Mouse (Mus musculus): ENCODE measurements around the gene Nat8.
"Not testable (repeated sequence)": the region's sequence is repeated elsewhere in the genome, so short reads cannot be mapped to it uniquely, and the experiment has no call there.

Gene Nat8

DNA sequence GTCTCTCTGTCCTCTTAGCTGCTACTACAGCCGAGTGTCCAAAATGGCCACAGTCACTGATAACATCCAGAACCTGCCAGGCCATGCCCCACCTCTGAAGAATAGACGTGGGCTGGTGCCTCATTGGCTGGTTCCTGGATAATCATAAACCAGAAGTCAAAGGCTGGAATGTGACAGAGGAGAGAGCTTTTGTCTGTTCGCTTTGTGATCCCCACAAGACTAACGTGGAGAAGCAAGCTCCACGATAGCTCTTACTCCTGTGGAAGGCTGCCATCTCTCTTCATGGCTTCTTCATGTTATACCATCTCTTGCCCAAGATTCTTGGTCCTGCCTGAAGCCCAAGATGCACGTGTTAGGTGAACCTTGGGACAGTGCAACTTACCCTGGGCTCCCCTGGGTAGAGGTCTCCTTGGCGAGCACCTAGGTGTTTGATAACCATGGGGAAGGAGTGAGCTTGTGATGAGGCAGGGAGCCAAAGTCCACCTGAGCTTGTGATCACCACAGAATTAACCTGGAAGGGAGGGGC is at the start of gene Nat8:
Nat8 (minus strand) TSS at position 287 of the 526 bp plus-strand sequence.
- no peak for DNase-seq (ENCODE audit: low spot score)

DNA sequence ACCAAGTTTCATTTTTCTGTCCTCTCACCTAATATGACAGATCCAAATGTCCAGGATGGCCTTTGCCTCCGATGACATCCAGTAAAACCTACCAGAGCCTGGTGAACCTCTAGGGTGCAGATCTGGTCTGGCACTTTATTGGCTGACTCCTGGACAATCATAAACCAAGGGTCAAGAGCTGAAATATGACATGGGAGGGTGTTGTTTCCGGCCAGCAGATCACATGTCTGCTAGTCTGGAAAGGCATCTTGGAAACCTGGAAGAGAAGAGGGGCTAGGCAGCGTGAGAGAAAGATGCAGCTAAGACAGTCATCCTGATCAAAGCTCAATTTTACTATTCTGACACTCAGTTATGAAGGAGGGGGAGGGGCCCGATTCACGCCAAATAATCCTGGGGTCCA is 37.1 kb upstream of the Nat8 start, which contains the start of gene Nat8f2:
Nat8f2 (minus strand) TSS at position 153 of the 400 bp plus-strand sequence.
- DNase-seq (ENCODE audit: low spot score): not testable (repeated sequence)

DNA sequence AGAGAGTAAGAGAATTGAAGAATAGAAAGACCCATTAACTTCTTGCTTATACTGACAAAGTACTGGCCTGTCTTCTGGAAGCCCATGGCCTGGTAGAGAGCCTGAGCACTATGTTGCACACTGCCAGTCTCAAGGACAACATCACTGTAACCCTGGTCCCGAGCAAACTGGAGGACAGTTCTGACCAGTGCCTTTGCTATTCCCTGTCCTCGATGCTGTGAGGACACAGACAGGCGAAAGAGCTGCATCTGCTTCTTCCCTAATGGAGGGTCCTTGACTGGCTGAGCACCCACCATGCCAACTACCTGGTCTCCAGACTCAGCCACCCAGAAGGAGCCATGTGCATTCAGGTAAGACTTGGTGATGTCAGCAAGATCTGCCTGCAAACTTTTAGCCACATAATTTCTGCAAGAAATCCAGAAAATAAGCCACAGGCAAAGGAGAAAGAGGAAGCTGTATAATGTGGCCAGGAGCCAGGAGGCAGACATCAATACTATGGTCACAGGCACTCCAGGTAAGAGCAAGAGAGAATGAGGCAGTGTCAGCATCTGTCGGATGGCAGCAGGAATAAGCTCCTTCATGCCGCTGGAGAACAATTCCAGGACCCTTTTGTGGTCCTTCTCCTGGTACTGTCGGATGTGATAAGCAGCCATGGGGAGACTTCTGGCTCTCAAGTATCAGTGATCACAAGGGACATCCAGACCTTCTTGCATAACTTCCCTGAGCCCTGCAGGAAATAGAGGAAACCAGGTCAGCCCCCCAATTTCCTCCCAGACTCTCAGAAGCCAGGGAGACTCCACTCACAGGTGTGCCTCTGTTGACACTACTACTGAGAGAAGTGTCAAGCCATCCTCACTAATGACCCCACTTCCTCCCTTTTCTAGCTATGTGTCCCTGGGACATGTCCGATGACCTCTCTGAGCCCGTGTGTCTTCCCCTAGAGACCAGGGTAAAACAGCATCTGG is 36.1 kb upstream of the Nat8 start:
- DNase-seq (ENCODE audit: low spot score): no peak

DNA sequence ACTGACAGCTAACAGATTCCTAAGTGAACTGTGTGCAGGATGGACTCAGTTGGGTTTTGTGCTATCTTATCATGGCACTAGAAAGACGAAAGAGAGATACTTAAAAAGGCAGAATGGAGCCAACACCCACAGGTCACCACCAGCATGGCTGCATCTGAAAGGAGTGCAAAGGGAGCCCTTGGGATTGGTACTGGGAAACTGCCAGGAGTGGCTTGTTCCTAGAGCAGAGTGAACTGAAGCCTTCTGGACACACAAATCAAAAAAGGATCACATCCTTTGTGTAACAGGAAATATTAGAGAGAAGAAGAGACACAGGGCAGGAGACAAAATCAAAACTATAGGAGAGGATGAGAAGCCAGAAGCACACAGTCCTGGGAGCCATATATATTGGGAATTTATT is 35.1 kb upstream of the Nat8 start:
- DNase-seq (ENCODE audit: low spot score): not testable (repeated sequence)

DNA sequence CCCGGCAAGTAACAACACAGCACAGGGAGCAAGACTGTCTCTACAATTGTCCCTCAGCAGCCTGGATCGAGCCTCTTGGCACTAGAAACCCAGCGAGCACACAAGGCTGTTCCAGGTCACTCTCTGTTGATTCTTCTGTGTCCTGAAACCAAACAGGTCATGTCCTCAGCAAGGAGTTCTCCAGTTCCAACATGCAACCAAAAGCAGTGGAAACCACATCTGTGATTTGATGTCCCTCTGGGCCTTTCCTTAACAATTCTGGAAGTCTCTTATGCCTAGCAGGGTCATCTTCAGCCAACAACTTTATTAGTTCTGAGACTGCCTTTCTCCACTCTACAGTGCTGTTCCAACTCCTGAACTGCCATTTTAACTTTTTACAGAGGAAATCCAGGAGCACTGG is 34.3 kb upstream of the Nat8 start:
- not testable (repeated sequence) for DNase-seq (ENCODE audit: low spot score)

DNA sequence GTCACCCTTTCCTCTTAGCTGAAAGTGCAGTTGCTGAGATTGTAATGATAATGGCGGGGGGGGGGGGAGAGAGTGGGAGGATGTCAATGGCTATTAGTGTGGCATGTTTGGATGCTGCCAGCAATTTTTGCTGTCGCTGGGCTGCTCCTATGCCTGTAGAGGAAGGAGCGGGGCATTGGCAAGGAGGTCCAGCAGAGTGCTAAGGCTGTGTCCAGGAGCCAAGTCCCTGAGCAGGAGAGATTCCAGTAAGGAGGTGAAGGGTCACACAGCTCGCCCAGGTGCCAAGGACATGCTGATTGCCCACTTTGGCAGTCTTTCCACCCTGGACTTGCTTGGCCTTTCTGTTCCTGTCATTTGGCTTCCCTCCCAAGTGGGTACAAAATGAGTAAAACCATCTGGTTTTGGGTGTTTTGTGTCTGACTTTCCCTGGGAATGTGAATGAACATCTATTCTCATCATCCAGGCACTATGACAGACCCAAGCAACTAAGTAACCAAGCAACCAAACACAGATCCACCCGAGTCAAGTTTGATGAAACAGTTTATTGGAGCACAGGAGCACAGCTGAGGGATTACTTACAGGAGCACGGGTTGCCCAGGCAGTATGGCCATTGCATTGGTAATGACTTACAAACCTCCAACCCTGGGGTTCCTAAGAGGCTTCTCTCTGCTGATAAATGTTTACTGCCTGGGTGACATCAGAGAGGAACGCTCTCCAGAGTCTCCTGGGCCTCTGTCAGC is 33.2 kb upstream of the Nat8 start:
- DNase-seq (ENCODE audit: low spot score): not testable (repeated sequence)

DNA sequence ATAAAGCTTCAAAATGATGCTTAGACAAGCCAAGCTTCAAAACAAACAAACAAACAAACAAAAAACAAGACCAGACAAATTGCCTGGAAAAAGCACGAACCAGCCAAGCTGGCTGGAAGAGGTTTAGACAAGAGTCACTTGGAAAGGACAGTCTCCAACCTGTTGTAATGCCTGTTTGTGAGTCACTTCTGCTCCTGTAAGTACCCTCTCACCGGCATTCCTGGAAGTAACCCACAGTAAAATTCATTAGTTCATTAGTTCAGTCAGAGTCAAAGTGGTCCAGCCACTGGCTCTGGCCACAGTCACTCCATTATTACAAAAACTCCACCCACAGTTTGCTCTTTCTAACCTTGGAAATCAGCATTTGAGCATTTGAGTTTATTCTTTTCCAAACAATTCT is 32.0 kb upstream of the Nat8 start:
- no peak for DNase-seq (ENCODE audit: low spot score)

DNA sequence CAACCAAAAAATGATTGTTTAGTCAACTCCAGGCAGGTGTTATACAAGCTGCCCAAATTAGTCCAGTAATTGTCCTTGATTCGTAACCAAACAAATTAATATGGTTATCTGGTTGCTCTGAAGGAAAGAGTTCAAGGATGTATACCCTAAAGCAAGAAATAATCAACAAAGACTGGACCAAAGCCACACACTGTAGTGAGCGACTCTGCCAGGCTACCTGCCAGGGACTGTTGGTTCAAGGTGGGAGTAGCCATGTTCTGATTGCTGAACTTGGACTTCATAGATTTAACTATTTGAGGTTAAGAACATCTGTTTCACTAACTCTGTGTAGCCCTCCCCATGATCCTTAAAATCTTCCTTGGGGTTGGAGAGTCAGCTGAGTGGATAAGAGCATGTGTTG is 31.3 kb upstream of the Nat8 start:
- no peak for DNase-seq (ENCODE audit: low spot score)

DNA sequence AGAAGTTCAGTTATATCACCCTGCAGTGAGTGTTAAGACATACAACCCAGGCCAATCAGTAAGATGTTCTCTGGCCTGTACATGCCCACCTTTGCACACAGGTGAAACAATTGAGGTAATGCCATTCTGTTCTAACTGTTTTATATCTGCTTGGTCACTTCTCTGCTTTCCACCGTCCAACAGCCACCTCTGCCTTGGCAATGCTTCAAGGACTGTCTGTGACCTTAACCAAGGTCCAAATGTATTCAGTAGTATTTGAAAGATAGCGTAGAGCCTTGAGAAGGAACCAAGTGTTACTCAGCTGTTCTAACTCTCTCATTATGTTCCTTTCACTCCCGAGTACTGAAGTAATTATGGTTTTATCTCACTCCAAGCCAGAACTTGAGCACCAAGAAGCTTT is 30.7 kb upstream of the Nat8 start:
- DNase-seq (ENCODE audit: low spot score): no peak

DNA sequence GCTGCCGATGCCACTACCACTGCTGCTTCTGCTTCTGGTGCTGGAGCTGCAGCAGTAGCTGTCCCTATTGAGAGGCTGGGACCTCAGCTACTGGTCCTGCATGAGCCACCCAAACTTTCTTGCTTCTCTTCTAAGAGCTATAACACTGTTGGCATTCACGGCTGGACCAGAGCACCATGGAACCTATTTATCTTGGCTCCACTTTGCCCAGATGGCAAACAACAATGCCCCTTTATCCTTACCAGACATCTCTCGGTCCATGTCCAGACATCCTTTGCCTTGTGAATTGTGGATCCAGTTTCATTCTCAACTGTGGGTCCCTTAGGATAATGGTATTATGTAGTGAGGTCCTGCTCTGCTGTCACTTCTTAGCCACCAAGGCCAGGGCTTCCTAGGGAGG is 29.4 kb upstream of the Nat8 start:
- no peak for DNase-seq (ENCODE audit: low spot score)

DNA sequence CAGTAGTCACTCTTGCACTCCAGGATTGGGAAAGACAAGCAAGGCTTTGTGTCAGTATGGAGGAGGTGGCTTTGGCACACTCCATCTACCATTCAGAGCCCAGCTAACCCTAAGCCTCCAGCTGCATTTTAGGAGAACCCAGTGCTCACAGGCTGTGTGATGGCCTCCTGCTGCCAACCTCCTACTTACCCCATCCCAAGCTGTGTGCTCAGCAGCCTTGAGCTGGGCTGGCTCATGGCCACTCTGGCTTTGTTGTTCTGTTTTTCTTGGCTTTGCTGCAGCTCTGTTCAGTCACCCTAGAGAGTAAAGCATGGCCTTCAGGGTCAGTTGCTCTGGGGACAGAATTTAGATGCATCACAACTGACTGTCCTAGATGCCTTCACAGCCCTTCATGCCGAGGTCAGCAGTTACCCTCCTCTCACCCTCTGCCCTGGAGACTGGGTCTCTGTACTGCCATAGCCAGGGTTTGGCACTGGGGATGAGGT is 24.4 kb upstream of the Nat8 start:
- DNase-seq (ENCODE audit: low spot score): peak; percentile 75

DNA sequence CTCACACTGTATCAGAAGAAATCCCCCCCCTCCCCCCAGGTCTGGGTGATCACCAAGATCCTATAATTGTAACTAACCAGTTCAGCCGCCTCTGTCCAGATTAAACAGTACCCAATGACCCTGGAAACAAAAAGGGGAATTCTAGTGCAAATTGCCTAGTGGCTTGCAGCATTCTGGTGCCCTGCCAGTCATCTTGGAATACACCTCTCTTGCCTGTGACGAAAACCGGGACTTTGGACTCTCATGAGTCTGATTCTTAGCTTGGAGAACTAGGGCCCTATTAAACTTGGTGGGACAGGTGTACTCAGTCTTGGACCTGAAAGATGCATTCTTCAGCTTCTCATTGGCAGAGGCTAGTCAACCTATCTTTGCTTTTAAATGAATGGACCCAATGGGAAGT is 21.6 kb upstream of the Nat8 start:
- DNase-seq (ENCODE audit: low spot score): no peak

DNA sequence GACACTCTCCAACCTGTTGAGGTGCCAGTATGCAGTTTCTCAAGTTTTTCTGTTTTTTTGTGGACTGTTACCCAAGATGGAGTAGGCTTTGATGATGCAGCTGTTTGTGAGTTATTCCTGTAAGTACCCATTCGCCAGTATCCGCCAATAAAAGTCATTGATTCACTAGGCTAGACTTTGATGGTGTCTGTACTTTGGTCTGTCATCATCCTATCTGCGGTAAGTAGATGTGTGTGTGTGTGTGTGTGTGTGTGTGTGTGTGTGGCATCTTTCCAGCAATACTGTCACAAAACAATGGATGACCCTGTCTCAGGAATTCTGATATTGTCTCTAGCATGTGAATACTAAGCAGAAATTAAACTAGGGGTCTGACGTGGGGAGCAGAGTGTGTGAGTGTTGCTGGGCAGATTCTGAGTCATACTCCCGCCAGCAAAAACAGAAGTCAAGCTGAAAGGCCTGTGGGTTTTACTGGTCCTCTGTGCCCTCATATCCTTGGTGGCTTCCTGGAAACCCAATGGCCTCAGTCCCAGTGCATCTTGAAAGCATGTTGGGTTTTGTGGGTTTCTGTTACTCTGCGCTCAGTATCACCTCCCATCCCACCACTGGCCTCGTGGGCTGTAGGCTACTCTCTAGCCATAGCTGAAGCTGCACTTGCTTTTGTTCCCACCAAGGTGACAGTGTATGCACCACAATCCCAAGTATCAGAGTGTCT is 19.3 kb upstream of the Nat8 start:
- no peak for DNase-seq (ENCODE audit: low spot score)

DNA sequence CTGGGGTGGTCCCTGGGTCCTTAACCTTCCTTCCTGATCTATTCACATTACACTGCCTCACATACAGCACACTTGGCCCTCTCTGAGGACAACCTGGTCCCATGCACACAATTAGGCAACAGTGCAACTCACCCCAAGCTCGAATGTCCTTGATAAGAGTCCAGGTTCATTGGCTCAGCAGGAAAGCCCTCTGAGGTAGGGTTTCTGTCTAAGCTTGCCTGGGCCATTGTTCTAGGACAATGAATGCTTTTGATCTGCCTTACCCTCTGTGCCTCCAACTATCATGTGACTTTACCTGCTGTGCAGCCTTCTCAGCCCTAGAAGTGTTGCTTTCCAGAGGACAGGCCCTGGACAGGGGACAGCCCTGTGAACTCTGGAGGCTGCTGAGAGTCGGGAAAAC is 17.4 kb upstream of the Nat8 start:
- DNase-seq (ENCODE audit: low spot score): no peak

DNA sequence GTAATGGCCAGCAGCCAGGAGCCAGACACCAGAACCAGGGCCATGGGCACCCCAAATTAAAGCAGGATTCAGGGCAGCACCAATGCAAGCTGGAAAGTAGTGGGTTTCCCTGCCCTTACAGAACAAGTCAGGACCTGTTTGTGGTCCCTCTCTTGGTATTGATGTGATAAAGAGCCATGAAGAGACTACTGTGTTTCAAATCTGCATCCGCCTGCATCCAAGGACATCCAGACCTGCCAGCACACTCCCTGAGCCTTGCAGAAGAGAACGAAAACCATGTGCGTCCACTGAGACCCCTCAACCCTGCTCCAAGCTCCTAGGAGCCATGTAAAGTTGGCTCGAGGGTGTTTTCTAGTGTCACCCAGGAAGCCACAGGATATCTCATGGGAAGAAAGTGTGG is 16.3 kb upstream of the Nat8 start:
- no peak for DNase-seq (ENCODE audit: low spot score)

DNA sequence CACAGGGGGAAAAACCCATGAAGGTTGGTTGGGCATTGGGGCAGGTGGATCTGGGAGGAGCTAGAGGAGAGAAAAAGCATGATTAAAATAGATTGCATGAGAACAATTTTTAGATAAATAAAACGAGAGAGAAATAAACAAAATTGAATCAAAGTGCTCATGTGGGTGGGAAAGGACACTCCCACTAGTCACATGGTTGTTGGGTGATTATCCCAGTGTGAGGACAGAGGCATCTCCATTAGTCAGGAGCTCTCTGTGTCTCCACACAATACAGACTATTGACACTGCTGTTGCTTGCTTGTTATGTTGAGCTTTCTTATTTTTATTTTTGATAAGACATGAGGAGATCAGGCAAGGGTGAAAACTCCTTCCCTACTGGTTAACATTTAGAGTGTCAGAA is 15.0 kb upstream of the Nat8 start:
- no peak for DNase-seq (ENCODE audit: low spot score)

DNA sequence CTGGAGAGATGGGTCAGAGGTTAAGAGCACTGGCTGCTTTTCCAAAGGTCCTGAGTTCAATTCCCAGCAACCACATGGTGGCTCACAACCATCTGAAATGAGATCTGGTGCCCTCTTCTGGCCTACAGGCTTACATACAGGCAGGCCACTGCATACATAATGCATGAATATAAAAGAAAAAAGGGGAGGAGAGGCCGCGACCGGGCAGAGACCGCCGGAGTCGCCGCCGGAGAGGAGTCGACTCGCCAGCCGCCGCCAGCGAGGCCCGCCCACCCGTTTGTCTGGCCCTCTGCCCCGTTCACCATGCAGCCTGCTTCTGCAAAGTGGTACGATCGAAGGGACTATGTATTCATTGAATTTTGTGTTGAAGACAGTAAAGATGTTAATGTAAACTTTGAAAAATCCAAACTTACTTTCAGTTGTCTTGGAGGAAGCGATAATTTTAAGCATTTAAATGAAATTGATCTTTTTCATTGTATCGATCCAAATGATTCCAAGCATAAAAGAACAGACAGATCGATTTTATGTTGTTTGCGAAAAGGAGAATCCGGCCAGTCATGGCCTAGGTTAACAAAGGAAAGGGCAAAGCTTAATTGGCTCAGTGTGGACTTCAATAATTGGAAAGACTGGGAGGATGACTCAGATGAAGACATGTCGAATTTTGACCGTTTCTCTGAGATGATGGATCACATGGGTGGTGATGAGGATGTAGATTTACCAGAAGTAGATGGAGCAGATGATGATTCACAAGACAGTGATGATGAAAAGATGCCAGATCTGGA is 12.0 kb upstream of the Nat8 start:
- DNase-seq (ENCODE audit: low spot score): not testable (repeated sequence)

DNA sequence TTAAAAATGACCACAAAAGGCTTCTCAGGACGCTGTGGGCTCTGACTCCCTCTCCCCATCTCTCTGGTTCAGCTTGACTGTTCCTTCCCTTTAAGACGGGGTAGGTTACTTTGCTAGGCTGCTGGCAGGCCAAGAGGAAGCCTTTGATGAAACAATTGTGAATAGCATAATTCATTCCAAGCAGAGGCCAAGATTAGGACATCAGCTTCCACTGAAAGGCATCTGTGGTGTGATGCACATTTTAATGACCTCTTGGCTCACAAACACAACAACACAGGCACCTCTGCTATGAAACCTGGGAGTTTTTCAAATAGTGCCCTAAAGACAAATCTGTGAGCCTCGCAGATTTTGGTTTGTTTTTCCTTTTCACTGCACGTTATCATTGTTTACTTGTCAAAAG is 8.1 kb upstream of the Nat8 start:
- no peak for DNase-seq (ENCODE audit: low spot score)

DNA sequence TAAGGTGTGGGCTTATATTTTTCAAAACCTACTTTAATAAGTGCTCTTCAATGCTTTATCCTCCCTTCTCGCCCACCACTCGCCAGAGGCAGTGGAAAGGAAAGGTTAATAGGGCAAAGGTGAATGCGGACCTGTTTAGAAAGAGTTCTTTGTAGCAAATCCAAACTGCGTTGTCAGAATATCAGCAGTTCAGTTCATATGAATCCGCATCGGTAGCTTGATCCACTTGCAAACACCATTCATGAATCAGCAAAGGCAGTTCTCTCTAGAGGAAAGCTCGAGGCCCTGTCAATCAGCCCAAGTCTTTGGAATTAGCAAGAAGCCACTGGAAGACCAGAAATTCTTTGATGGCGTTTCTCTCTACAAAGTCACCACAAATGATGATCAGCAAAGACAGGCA is 6.8 kb upstream of the Nat8 start:
- no peak for DNase-seq (ENCODE audit: low spot score)

DNA sequence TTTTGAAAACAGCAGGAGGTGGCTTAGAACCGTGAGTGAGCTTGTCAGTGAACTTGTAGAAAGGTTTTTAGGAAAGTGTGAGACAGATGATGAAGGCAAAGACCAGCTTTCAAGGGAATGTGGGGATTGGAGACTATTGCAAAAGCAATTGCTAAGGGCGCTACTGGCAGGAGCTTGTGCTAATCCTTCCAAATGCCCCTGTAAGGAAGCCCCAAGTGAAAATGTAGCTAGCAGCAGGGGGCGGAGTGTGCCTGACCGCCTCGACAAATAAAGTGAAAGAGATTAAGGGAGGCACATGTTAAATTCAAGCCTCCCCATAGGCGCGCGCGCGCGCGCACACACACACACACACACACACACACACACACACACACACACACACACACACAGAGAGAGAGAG is 5.4 kb upstream of the Nat8 start:
- DNase-seq (ENCODE audit: low spot score): peak; percentile 62

DNA sequence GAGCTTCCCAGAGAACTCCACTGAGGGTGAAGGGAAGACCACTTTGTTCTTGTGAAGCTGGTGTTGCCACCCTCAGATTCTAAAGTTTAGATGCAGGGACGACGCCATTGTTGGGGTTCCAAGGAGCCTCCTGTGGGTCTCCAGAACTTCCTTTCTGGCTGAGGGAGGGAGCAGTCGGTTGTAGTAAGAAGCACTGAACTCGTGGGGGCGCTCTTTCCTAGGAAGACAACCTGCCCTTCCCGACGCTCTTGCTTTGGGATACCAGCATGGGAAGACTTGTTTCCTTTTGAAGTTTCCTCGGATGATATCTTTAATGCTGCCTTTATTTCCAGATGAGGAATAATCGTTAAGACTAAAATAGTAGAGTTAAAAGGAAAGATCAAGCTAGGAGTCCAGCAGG is 4.9 kb upstream of the Nat8 start:
- peak; percentile 78 for DNase-seq (ENCODE audit: low spot score)

All from ovary, postnatal 36 days (tissue).